22 mouse cellular contexts compared by ENCODE assay signal in genomic region chr19:48115155-48115554, GRCm38 (mm10).
DNase-seq lines count a peak whose midpoint lies in the region; ATAC-seq lines count a peak whose summit lies in the region.
"Had no signal": no experiment of that assay in that cellular context is flagged by ENCODE, and none has a peak within 500 bp of the region (broad histone marks: within the 10 kb centered on the region; RNA-seq: fewer than 3 reads in every experiment).

No protein-coding gene starts in this region.

- 24% methylated on average over 9 of the region's 9 CpGs for WGBS in neural tube, embryonic 12.5 days
- 30% methylated on average over 9 of the region's 9 CpGs for WGBS in limb, embryonic 10.5 days
- 14% methylated on average over 9 of the region's 9 CpGs for WGBS in limb, embryonic 13.5 days
- WGBS in neural tube, embryonic 15.5 days = 26% methylated on average over 9 of the region's 9 CpGs
- 26% methylated on average over 9 of the region's 9 CpGs for WGBS in kidney, embryonic 14.5 days

- no peaks in the 10 kb centered on the region for H3K27me3 ChIP-seq in neural tube, embryonic 12.5 days (replicated peaks)
- peaks cover 12% of the 10 kb centered on the region; the same call in 1 of the 2 replicates for H3K27me3 ChIP-seq in limb, embryonic 10.5 days (ENCODE audit: low read depth, poor library complexity, severe bottlenecking)
- H3K27me3 ChIP-seq in limb, embryonic 13.5 days = peaks cover 23% of the 10 kb centered on the region
- no peaks in the 10 kb centered on the region for H3K27me3 ChIP-seq in neural tube, embryonic 15.5 days (replicated peaks)
- H3K27me3 ChIP-seq in kidney, embryonic 14.5 days (ENCODE audit: control insufficient read depth, insufficient read depth, low read length) = no peaks in the 10 kb centered on the region
- H3K27me3 ChIP-seq: hindbrain, embryonic 12.5 days; hindbrain, embryonic 15.5 days had no signal

- H3K4me3 ChIP-seq in neural tube, embryonic 12.5 days = no peak overlapping the region
- H3K4me3 ChIP-seq in limb, embryonic 10.5 days = no peak overlapping the region
- no peak overlapping the region for H3K4me3 ChIP-seq in limb, embryonic 13.5 days
- no peak overlapping the region for H3K4me3 ChIP-seq in neural tube, embryonic 15.5 days (replicated peaks)
- no peak overlapping the region for H3K4me3 ChIP-seq in kidney, embryonic 14.5 days (ENCODE audit: low read length)
- H3K4me3 ChIP-seq: hindbrain, embryonic 12.5 days; hindbrain, embryonic 15.5 days had no signal

- H3K27ac ChIP-seq in neural tube, embryonic 12.5 days = no peak overlapping the region
- H3K27ac ChIP-seq in limb, embryonic 10.5 days = peak overlapping the region; percentile 53
- no peak overlapping the region for H3K27ac ChIP-seq in limb, embryonic 13.5 days
- H3K27ac ChIP-seq in neural tube, embryonic 15.5 days (replicated peaks) = peak overlapping the region; percentile 23; the same call in 1 of the 2 replicates
- no peak overlapping the region for H3K27ac ChIP-seq in kidney, embryonic 14.5 days (ENCODE audit: low read depth, low read length)
- H3K27ac ChIP-seq: hindbrain, embryonic 12.5 days; hindbrain, embryonic 15.5 days had no signal

- no peaks in the 10 kb centered on the region for H3K9me3 ChIP-seq in neural tube, embryonic 12.5 days
- no peaks in the 10 kb centered on the region for H3K9me3 ChIP-seq in limb, embryonic 10.5 days (replicated peaks)
- H3K9me3 ChIP-seq in limb, embryonic 13.5 days = no peaks in the 10 kb centered on the region
- no peaks in the 10 kb centered on the region for H3K9me3 ChIP-seq in neural tube, embryonic 15.5 days (replicated peaks)
- no peaks in the 10 kb centered on the region for H3K9me3 ChIP-seq in kidney, embryonic 14.5 days (ENCODE audit: control insufficient read depth, low read length)
- H3K9me3 ChIP-seq: hindbrain, embryonic 12.5 days; hindbrain, embryonic 15.5 days had no signal

- no peak overlapping the region for H3K9ac ChIP-seq in neural tube, embryonic 12.5 days
- H3K9ac ChIP-seq in limb, embryonic 13.5 days = no peak overlapping the region
- H3K9ac ChIP-seq in neural tube, embryonic 15.5 days (replicated peaks) = no peak overlapping the region
- H3K9ac ChIP-seq in kidney, embryonic 14.5 days (ENCODE audit: low read depth, low read length) = no peak overlapping the region
- H3K9ac ChIP-seq: forebrain, postnatal 0 days; hindbrain, embryonic 12.5 days; hindbrain, embryonic 15.5 days had no signal

- H3K4me1 ChIP-seq in neural tube, embryonic 12.5 days = peaks cover 12% of the 10 kb centered on the region; the same call in 1 of the 2 replicates
- peaks cover 42% of the 10 kb centered on the region for H3K4me1 ChIP-seq in limb, embryonic 10.5 days
- peaks cover 38% of the 10 kb centered on the region for H3K4me1 ChIP-seq in limb, embryonic 13.5 days
- peaks cover 16% of the 10 kb centered on the region for H3K4me1 ChIP-seq in neural tube, embryonic 15.5 days
- H3K4me1 ChIP-seq in kidney, embryonic 14.5 days (ENCODE audit: control insufficient read depth, insufficient read depth, low read length) = no peaks in the 10 kb centered on the region
- H3K4me1 ChIP-seq: hindbrain, embryonic 15.5 days had no signal

- ATAC-seq in neural tube, embryonic 12.5 days (ENCODE audit: low FRiP score, low read depth) = peak; percentile 42; the same call in 1 of the 2 replicates
- ATAC-seq in limb, embryonic 13.5 days (ENCODE audit: low FRiP score, low read depth) = peak; percentile 67; the same call in 1 of the 2 replicates
- no peak for ATAC-seq in neural tube, embryonic 15.5 days (ENCODE audit: low FRiP score)
- ATAC-seq in kidney, embryonic 14.5 days (ENCODE audit: low FRiP score, low TSS enrichment) = no peak
- ATAC-seq in granulocyte monocyte progenitor cell, adult 5-6 weeks (replicated peaks; ENCODE audit: poor library complexity, severe bottlenecking) = no peak
- ATAC-seq: CD4-positive, CD25-positive, alpha-beta regulatory T cell, adult 4 months; forebrain, embryonic 14.5 days; forebrain, postnatal 0 days had no signal

- H3K36me3 ChIP-seq in neural tube, embryonic 12.5 days = no peaks in the 10 kb centered on the region
- no peaks in the 10 kb centered on the region for H3K36me3 ChIP-seq in limb, embryonic 10.5 days
- H3K36me3 ChIP-seq in limb, embryonic 13.5 days = no peaks in the 10 kb centered on the region
- H3K36me3 ChIP-seq in neural tube, embryonic 15.5 days = no peaks in the 10 kb centered on the region
- no peaks in the 10 kb centered on the region for H3K36me3 ChIP-seq in kidney, embryonic 14.5 days (ENCODE audit: control insufficient read depth, insufficient read depth, low read length)
- H3K36me3 ChIP-seq: hindbrain, embryonic 12.5 days; hindbrain, embryonic 15.5 days had no signal

- no peak for DNase-seq in neural tube, embryonic 10.5 days (ENCODE audit: extremely low spot score, low spot score)
- DNase-seq in limb, embryonic 10.5 days (ENCODE audit: low spot score) = peak; percentile 50
- no peak for DNase-seq in left cerebral cortex, adult 9 months (ENCODE audit: low spot score in 2 of 2)
- DNase-seq: adrenal gland, adult 8-10 months; adrenal gland, postnatal 25 days; cerebellum, adult 11-12 months; cerebellum, adult 8-10 months; cerebellum, postnatal 10 days; cerebellum, postnatal 36 days; forebrain, postnatal 0 days; gastrocnemius, postnatal 36 days; heart, adult 11 months had no signal

- no peak overlapping the region for H3K4me2 ChIP-seq in neural tube, embryonic 12.5 days (replicated peaks)
- H3K4me2 ChIP-seq in limb, embryonic 13.5 days (replicated peaks) = peak overlapping the region; percentile 44
- H3K4me2 ChIP-seq in neural tube, embryonic 15.5 days = no peak overlapping the region
- H3K4me2 ChIP-seq in kidney, embryonic 14.5 days (replicated peaks; ENCODE audit: low read depth, low read length) = no peak overlapping the region
- H3K4me2 ChIP-seq: heart, embryonic 11.5 days; hindbrain, embryonic 12.5 days; hindbrain, embryonic 15.5 days had no signal

Comparison
In these comparisons a context has a peak if more than half of its experiments do, and no peak if none do; other contexts are left out.
1. ATAC-seq: peak in neural tube, embryonic 12.5 days (single experiment) and limb, embryonic 13.5 days (single experiment); none in neural tube, embryonic 15.5 days (single experiment), kidney, embryonic 14.5 days (single experiment) and granulocyte monocyte progenitor cell, adult 5-6 weeks (single experiment).
2. H3K27ac ChIP-seq: peak in limb, embryonic 10.5 days (single experiment) and neural tube, embryonic 15.5 days (single experiment); none in neural tube, embryonic 12.5 days (single experiment), limb, embryonic 13.5 days (single experiment) and kidney, embryonic 14.5 days (single experiment).